Mouse (Mus musculus) stomach, postnatal 0 days (tissue): Measurements from ENCODE around the gene Stub1. TPM values are rescaled to one million over a fixed set of nuclear protein-coding genes. Genes with fewer than 3 reads are reported as not detected.
A peak's percentile ranks its signal among the peaks of the same experiment; 100 is the strongest.

Experiments
- ATAC-seq: fragments of 200-750 bp; cut with Nextera tagmentation; 2 replicates; pipeline ENCODE4 v1.8.0; 2017; ENCODE audit not compliant: low FRiP score, low TSS enrichment
- DNase-seq: peaks from one replicate; pipeline ENCODE4 v3.0.0-alpha.2; 2016; ENCODE audit warnings: low spot score
- H3K27ac ChIP-seq: fragments of 300-500 bp; sonication (generic); replicated peaks from 2 replicates; pipeline ENCODE4 v1.5.1; 2014; ENCODE audit warnings: mild to moderate bottlenecking, control low read depth
- H3K27me3 ChIP-seq: fragments of 300-500 bp; sonication (generic); 2 replicates; pipeline ENCODE4 v1.6.1; 2014; ENCODE audit warnings: low read length; ENCODE audit not compliant: control insufficient read depth, insufficient read depth
- H3K36me3 ChIP-seq: fragments of 300-500 bp; sonication (generic); 2 replicates; pipeline ENCODE4 v1.6.1; 2014; ENCODE audit warnings: low read length, mixed read lengths; ENCODE audit not compliant: control insufficient read depth, insufficient read depth
- H3K4me1 ChIP-seq: fragments of 300-500 bp; sonication (generic); replicated peaks from 2 replicates; pipeline ENCODE4 v1.6.1; 2014; ENCODE audit warnings: antibody characterized with exemption; ENCODE audit not compliant: control insufficient read depth, insufficient read depth
- H3K4me2 ChIP-seq: fragments of 300-500 bp; sonication (generic); replicated peaks from 2 replicates; pipeline ENCODE4 v1.6.1; 2014; ENCODE audit warnings: low read depth, mild to moderate bottlenecking, control low read depth, moderate library complexity
- H3K4me3 ChIP-seq: fragments of 300-500 bp; sonication (generic); 2 replicates; pipeline ENCODE4 v1.5.1; 2014; ENCODE audit warnings: low read depth, low read length, control low read depth
- H3K9ac ChIP-seq: fragments of 300-500 bp; sonication (generic); 2 replicates; pipeline ENCODE4 v1.6.1; 2014; ENCODE audit warnings: mild to moderate bottlenecking, low read length, control low read depth, mixed read lengths
- H3K9me3 ChIP-seq: fragments of 300-500 bp; sonication (generic); 2 replicates; pipeline ENCODE4 v1.6.1; 2016; ENCODE audit warnings: low read length; ENCODE audit not compliant: control insufficient read depth
- CTCF ChIP-seq: IDR thresholded peaks from 2 replicates; pipeline ENCODE4 v1.5.1; 2016; ENCODE audit warnings: antibody characterized with exemption, low read depth, mild to moderate bottlenecking, moderate library complexity
- EP300 ChIP-seq: optimal IDR thresholded peaks from 2 replicates; pipeline ENCODE3; 2016; ENCODE audit warnings: antibody characterized with exemption
- WGBS: fragments of 180-500 bp; shearing (Covaris S2); extraction: QIAGEN DNeasy Blood & Tissue Kit; methylation state at CpG from one replicate; pipeline ENCODE4 v1.1.7; 2014; 5-methylcytosine and 5-hydroxymethylcytosine counted together
- polyA plus RNA-seq: library from polyadenylated mRNA; unstranded; fragments of >200 nt; fragmentation: Nextera tagmentation; extraction: Ambion mirVana; gene quantifications from 2 replicates; pipeline ENCODE4 v1.2.1, GENCODE M21; 2015

Stub1 gene
- polyA plus RNA-seq, 1 experiment from 2014 or later, result 215 TPM

- Histone ChIP-seq H3K4me3 (no peak overlapping the region), H3K27ac (0 out of 2 replicates have a peak overlapping the region, but pooled peaks have one; percentile 24), H3K9me3 (no peaks in the 10 kb centered on the region), H3K4me2 (no peak overlapping the region), H3K36me3 (peaks cover 17% of the 10 kb centered on the region; the same call in 1 of the 2 replicates), H3K27me3 (no peaks in the 10 kb centered on the region), H3K9ac (no peak overlapping the region), H3K4me1 (peaks cover 3% of the 10 kb centered on the region; the same call in 1 of the 2 replicates)
- TF ChIP-seq EP300, result no peak
- TF ChIP-seq CTCF, result no peak
- 65% methylated on average over 8 of the region's 8 CpGs for WGBS
- ATAC-seq (no peak), DNase-seq (peak; percentile 20)
Measured at GRCm38 (mm10) chr17:25879750-25880149, 46.5 kb upstream of the Stub1 start.

GRCm38 (mm10) chr17:25879261-25879660 is 46.1 kb upstream of the Stub1 start:
- no peaks in the 10 kb centered on the region for H3K9me3 ChIP-seq
- TF ChIP-seq CTCF (peak; percentile 74), EP300 (no peak)
- H3K4me1 ChIP-seq, result peaks cover 4% of the 10 kb centered on the region; the same call in 1 of the 2 replicates
- H3K36me3 ChIP-seq, result peaks cover 12% of the 10 kb centered on the region; the same call in 1 of the 2 replicates
- H3K27me3 ChIP-seq, result no peaks in the 10 kb centered on the region
- no peak overlapping the region for H3K4me2 ChIP-seq
- WGBS, result 62% methylated on average over 4 of the region's 4 CpGs
- H3K9ac ChIP-seq, result no peak overlapping the region
- DNase-seq (peak; percentile 62), ATAC-seq (no peak)
- no peak overlapping the region for H3K27ac ChIP-seq
- H3K4me3 ChIP-seq, result no peak overlapping the region

- H3K4me2 ChIP-seq, result no peak overlapping the region
- no peak for ATAC-seq
- no peak overlapping the region for H3K4me3 ChIP-seq
- peak; percentile 13 for DNase-seq
- H3K4me1 ChIP-seq, result peaks cover 5% of the 10 kb centered on the region; the same call in 1 of the 2 replicates
- no peaks in the 10 kb centered on the region for H3K9me3 ChIP-seq
- no peak overlapping the region for H3K9ac ChIP-seq
- H3K27ac ChIP-seq, result no peak overlapping the region
- peaks cover 11% of the 10 kb centered on the region; the same call in 1 of the 2 replicates for H3K36me3 ChIP-seq
- WGBS, result 92% methylated on average over 19 of the region's 19 CpGs
- H3K27me3 ChIP-seq, result no peaks in the 10 kb centered on the region
- no peak for TF ChIP-seq EP300
- TF ChIP-seq CTCF, result no peak
Measured at GRCm38 (mm10) chr17:25878611-25879180, 45.5 kb upstream of the Stub1 start.

GRCm38 (mm10) chr17:25877741-25878610 is 44.8 kb upstream of the Stub1 start:
- peaks cover 7% of the 10 kb centered on the region; the same call in 1 of the 2 replicates for H3K36me3 ChIP-seq
- no peaks in the 10 kb centered on the region for H3K27me3 ChIP-seq
- H3K4me1 ChIP-seq, result peaks cover 5% of the 10 kb centered on the region; the same call in 1 of the 2 replicates
- no peak overlapping the region for H3K4me2 ChIP-seq
- no peaks in the 10 kb centered on the region for H3K9me3 ChIP-seq
- TF ChIP-seq EP300, result no peak
- TF ChIP-seq CTCF, result no peak
- no peak for ATAC-seq
- peak; percentile 13 for DNase-seq
- H3K9ac ChIP-seq, result no peak overlapping the region
- H3K27ac ChIP-seq, result no peak overlapping the region
- WGBS, result 90% methylated on average over 32 of the region's 32 CpGs
- H3K4me3 ChIP-seq, result no peak overlapping the region

- Histone ChIP-seq H3K27me3 (no peaks in the 10 kb centered on the region), H3K4me3 (no peak overlapping the region), H3K4me1 (peaks cover 5% of the 10 kb centered on the region; the same call in 1 of the 2 replicates), H3K27ac (no peak overlapping the region), H3K9me3 (no peaks in the 10 kb centered on the region), H3K9ac (no peak overlapping the region), H3K4me2 (no peak overlapping the region), H3K36me3 (peaks cover 4% of the 10 kb centered on the region; the same call in 1 of the 2 replicates)
- DNase-seq, result no peak
- no peak for TF ChIP-seq EP300
- no peak for TF ChIP-seq CTCF
- ATAC-seq, result no peak
- WGBS, result 94% methylated on average over 3 of the region's 3 CpGs
Measured at GRCm38 (mm10) chr17:25877025-25877424, 43.8 kb upstream of the Stub1 start.
